In the genomic region with DNA sequence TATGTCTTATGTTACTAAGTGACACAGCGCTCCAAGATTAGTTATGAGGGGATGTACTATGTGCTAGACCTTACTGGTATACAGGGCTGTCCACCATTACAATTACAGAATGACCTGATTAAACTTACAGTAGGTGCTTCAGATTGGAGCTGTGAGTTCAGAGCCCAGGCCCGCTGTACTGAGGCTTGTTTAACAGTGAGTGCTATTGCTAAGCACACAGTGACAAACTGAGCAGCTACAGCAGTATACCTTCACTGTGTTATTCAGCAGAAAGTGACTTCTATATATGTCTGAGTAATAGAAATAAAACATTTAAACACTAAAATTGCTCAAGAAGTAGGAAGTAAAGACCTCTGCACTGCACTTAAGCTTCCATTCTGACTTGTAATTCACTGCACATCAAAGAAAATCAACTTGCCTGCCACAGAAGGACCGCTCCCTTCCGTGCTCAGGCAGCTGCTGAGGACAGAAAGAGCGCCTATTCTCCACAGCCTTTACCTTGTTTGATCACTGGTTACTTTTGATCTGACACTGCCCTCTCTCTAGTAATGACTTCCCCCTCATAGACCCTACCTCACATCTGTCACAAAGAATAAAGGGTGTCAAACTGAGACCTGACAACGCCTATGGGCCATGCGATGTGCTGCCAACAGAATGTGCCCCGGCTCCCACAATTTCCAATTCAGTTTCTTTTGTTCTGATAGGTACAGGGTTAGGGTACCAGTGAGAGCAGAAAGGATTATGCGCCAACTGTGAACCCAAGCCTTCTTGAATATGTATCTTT, we compare ENCODE assay signal across 27 mouse cellular contexts. TPM values are rescaled to one million over a fixed set of nuclear protein-coding genes. Genes with fewer than 3 reads are reported as not detected.
A peak's percentile ranks its signal among the peaks of the same experiment; 100 is the strongest.
DNase-seq lines count a peak whose midpoint lies in the region; ATAC-seq and TF ChIP-seq lines count a peak whose summit lies in the region.
"Had no signal": no experiment of that assay in that cellular context is flagged by ENCODE, and none has a peak within 500 bp of the region (broad histone marks: within the 10 kb centered on the region; RNA-seq: fewer than 3 reads in every experiment).

No protein-coding gene starts in this region.

- H3K4me3 ChIP-seq in forebrain, embryonic 15.5 days: no peak overlapping the region
- H3K4me3 ChIP-seq in forebrain, embryonic 10.5 days: no peak overlapping the region
- no peak overlapping the region for H3K4me3 ChIP-seq in hindbrain, embryonic 14.5 days (replicated peaks; ENCODE audit: low read length)
- H3K4me3 ChIP-seq in midbrain, embryonic 15.5 days: no peak overlapping the region
- no peak overlapping the region for H3K4me3 ChIP-seq in layer of hippocampus, adult 2 months
- H3K4me3 ChIP-seq: limb, embryonic 12.5 days had no signal

- no peaks in the 10 kb centered on the region for H3K27me3 ChIP-seq in forebrain, embryonic 15.5 days
- H3K27me3 ChIP-seq in forebrain, embryonic 10.5 days (ENCODE audit: poor library complexity, severe bottlenecking): no peaks in the 10 kb centered on the region
- no peaks in the 10 kb centered on the region for H3K27me3 ChIP-seq in hindbrain, embryonic 14.5 days (ENCODE audit: control insufficient read depth, insufficient read depth, low read length)
- H3K27me3 ChIP-seq in midbrain, embryonic 15.5 days (replicated peaks): no peaks in the 10 kb centered on the region
- H3K27me3 ChIP-seq: CH12.LX; limb, embryonic 12.5 days; Patski had no signal

- TF ChIP-seq POLR2A in brain, embryonic 14.5 days (IDR thresholded peaks at IDR 0.05; ENCODE audit: borderline replicate concordance, extremely low read depth, insufficient read depth, insufficient read length, poor library complexity, severe bottlenecking): no peak

- 37% methylated on average over 9 of the region's 9 CpGs for WGBS in forebrain, embryonic 15.5 days
- 64% methylated on average over 9 of the region's 9 CpGs for WGBS in forebrain, embryonic 10.5 days
- 35% methylated on average over 9 of the region's 9 CpGs for WGBS in hindbrain, embryonic 14.5 days
- WGBS in midbrain, embryonic 15.5 days: 29% methylated on average over 9 of the region's 9 CpGs

- peaks cover 10% of the 10 kb centered on the region for H3K4me1 ChIP-seq in forebrain, embryonic 15.5 days
- H3K4me1 ChIP-seq in forebrain, embryonic 10.5 days: peaks cover 11% of the 10 kb centered on the region
- no peaks in the 10 kb centered on the region for H3K4me1 ChIP-seq in hindbrain, embryonic 14.5 days (replicated peaks; ENCODE audit: control insufficient read depth, insufficient read depth, low read length)
- H3K4me1 ChIP-seq in midbrain, embryonic 15.5 days: peaks cover 16% of the 10 kb centered on the region
- H3K4me1 ChIP-seq: limb, embryonic 12.5 days had no signal

- H3K4me2 ChIP-seq in forebrain, embryonic 15.5 days (replicated peaks): no peak overlapping the region
- H3K4me2 ChIP-seq in hindbrain, embryonic 14.5 days (replicated peaks): no peak overlapping the region
- H3K4me2 ChIP-seq in midbrain, embryonic 15.5 days: no peak overlapping the region
- H3K4me2 ChIP-seq: heart, embryonic 11.5 days; limb, embryonic 12.5 days; liver, embryonic 11.5 days had no signal

- no peak for TF ChIP-seq CTCF in brain, embryonic 14.5 days (IDR thresholded peaks at IDR 0.05; ENCODE audit: borderline replicate concordance, extremely low read depth, insufficient read depth, insufficient read length)
- no peak for TF ChIP-seq CTCF in layer of hippocampus, adult 2 months (conservative IDR thresholded peaks at IDR 0.05)

- no peak for DNase-seq in forebrain, embryonic 10.5 days (ENCODE audit: extremely low spot score, low spot score)
- DNase-seq in brain, embryonic 14.5 days (ENCODE audit: low read depth): peak; percentile 81
- DNase-seq in hindbrain, embryonic 14.5 days (ENCODE audit: low spot score): no peak
- DNase-seq in ovary, postnatal 10 days (ENCODE audit: low spot score): no peak
- DNase-seq in layer of hippocampus, adult 2 months (ENCODE audit: low spot score in 2 of 2): no peak
- DNase-seq: adrenal gland, postnatal 36 days; B cell, adult 2 months; cerebellum, adult 11-12 months; cerebellum, postnatal 10 days; gastrocnemius, postnatal 10 days; heart, adult 11 months; kidney, postnatal 25 days; layer of hippocampus, postnatal 36 days; liver, postnatal 0 days; retina, postnatal 1 day; thymus, postnatal 14 days had no signal

- no peaks in the 10 kb centered on the region for H3K9me3 ChIP-seq in forebrain, embryonic 15.5 days
- no peaks in the 10 kb centered on the region for H3K9me3 ChIP-seq in forebrain, embryonic 10.5 days
- no peaks in the 10 kb centered on the region for H3K9me3 ChIP-seq in hindbrain, embryonic 14.5 days (ENCODE audit: control insufficient read depth, low read length)
- no peaks in the 10 kb centered on the region for H3K9me3 ChIP-seq in midbrain, embryonic 15.5 days
- H3K9me3 ChIP-seq: G1E; limb, embryonic 12.5 days had no signal

- no peak overlapping the region for H3K9ac ChIP-seq in forebrain, embryonic 15.5 days (replicated peaks)
- no peak overlapping the region for H3K9ac ChIP-seq in hindbrain, embryonic 14.5 days
- no peak overlapping the region for H3K9ac ChIP-seq in midbrain, embryonic 15.5 days
- H3K9ac ChIP-seq: limb, embryonic 12.5 days; liver, postnatal 0 days had no signal

- no peak overlapping the region for H3K27ac ChIP-seq in forebrain, embryonic 15.5 days (replicated peaks)
- no peak overlapping the region for H3K27ac ChIP-seq in forebrain, embryonic 10.5 days
- no peak overlapping the region for H3K27ac ChIP-seq in hindbrain, embryonic 14.5 days
- H3K27ac ChIP-seq in midbrain, embryonic 15.5 days: peak overlapping the region; percentile 31
- no peak overlapping the region for H3K27ac ChIP-seq in layer of hippocampus, adult 2 months
- H3K27ac ChIP-seq: limb, embryonic 12.5 days; macrophage had no signal

- 0 out of 2 replicates have a peak, but pooled peaks cover 3% of the 10 kb centered on the region for H3K36me3 ChIP-seq in forebrain, embryonic 15.5 days
- peaks cover 13% of the 10 kb centered on the region for H3K36me3 ChIP-seq in forebrain, embryonic 10.5 days (replicated peaks)
- no peaks in the 10 kb centered on the region for H3K36me3 ChIP-seq in hindbrain, embryonic 14.5 days (replicated peaks; ENCODE audit: control insufficient read depth, insufficient read depth)
- H3K36me3 ChIP-seq in midbrain, embryonic 15.5 days (replicated peaks): no peaks in the 10 kb centered on the region

- ATAC-seq in forebrain, embryonic 15.5 days (replicated peaks): peak; percentile 51
- ATAC-seq in hindbrain, embryonic 14.5 days (ENCODE audit: low FRiP score): peak; percentile 74
- ATAC-seq in midbrain, embryonic 15.5 days (replicated peaks): peak; percentile 91
- ATAC-seq: intestine, postnatal 0 days; liver, postnatal 0 days; lung, postnatal 0 days; Patski had no signal

RNA-seq across cellular contexts. Expression of a gene that starts 39.9 kb away (rescaled TPM):
- 8.1 and 8.7 TPM in 2 replicates for polyA plus RNA-seq in forebrain, embryonic 15.5 days (2015; fragmentation: Nextera tagmentation; extraction: Ambion mirVana)
- 2.5 and 2.7 TPM in 2 replicates for polyA plus RNA-seq in forebrain, embryonic 10.5 days (2016; fragmentation: Nextera tagmentation; extraction: Ambion mirVana)
- 19.7 and 30.9 TPM in 2 replicates for polyA plus RNA-seq in brain, embryonic 14.5 days (2012; rRNA removed)
- polyA plus RNA-seq in hindbrain, embryonic 14.5 days (2014; fragmentation: Nextera tagmentation; extraction: Ambion mirVana): 14.5 and 22.3 TPM in 2 replicates
- 26.5 and 39.8 TPM in 2 replicates for polyA plus RNA-seq in midbrain, embryonic 15.5 days (2015; fragmentation: Nextera tagmentation; extraction: Ambion mirVana)
- 10 to 100 TPM; 55.3 to 58.6 TPM for total RNA-seq in layer of hippocampus, adult 2 months (2021)
